Mouse (Mus musculus) erythroid progenitor cell, adult 5-6 weeks (primary cell): ENCODE results near the gene Edem3. TPM values are rescaled to one million over a fixed set of nuclear protein-coding genes. Genes with fewer than 3 reads are reported as not detected.
A peak's percentile ranks its signal among the peaks of the same experiment; 100 is the strongest.
"Not testable (repeated sequence)": the region's sequence is repeated elsewhere in the genome, so short reads cannot be mapped to it uniquely, and the experiment has no call there.

ENCODE experiments used
- ATAC-seq: replicated peaks from 2 replicates; pipeline ENCODE4 v1.8.0; 2016; ENCODE audit warnings: moderate number of reproducible peaks, mild to moderate bottlenecking, moderate TSS enrichment, inconsistent platforms; ENCODE audit not compliant: poor library complexity, low FRiP score, severe bottlenecking
- total RNA-seq, 2 experiments: library from RNA; stranded (forward) in 1 of 2; stranded (reverse) in 1 of 2; fragments of 150-400 nt in 1 of 2; fragments of 186-747, 209-891 nt in 1 of 2; gene quantifications; 2 replicates each; pipeline versions ENCODE4 v1.2.3 to v1.2.4; 2015 to 2017; ENCODE audit warnings: low replicate concordance in 2 of 2

The Edem3 gene
- total RNA-seq, 2 experiments from 2014 or later, result 15.5 to 22.6 TPM

GRCm38 (mm10) chr1:151741199-151741621, 14.0 kb upstream of the Edem3 start:
- peak; percentile 75 for ATAC-seq

GRCm38 (mm10) chr1:151749894-151750293, 5.3 kb upstream of the Edem3 start:
- not testable (repeated sequence) for ATAC-seq

- ATAC-seq, result no peak
Measured at GRCm38 (mm10) chr1:151752946-151753345, 2.2 kb upstream of the Edem3 start.

- ATAC-seq, result no peak
Measured at GRCm38 (mm10) chr1:151753374-151753929, 1.7 kb upstream of the Edem3 start.

GRCm38 (mm10) chr1:151754028-151754489, 1.1 kb upstream of the Edem3 start:
- no peak for ATAC-seq

GRCm38 (mm10) chr1:151755660-151756424, 671 bp downstream of the Edem3 start:
- peak; percentile 22 for ATAC-seq

GRCm38 (mm10) chr1:151756425-151756728, 1.2 kb downstream of the Edem3 start:
- ATAC-seq, result no peak

- no peak for ATAC-seq
Measured at GRCm38 (mm10) chr1:151758301-151758700, 3.1 kb downstream of the Edem3 start.

GRCm38 (mm10) chr1:151758991-151759390, 3.8 kb downstream of the Edem3 start:
- ATAC-seq, result no peak

GRCm38 (mm10) chr1:151764236-151764635, 9.1 kb downstream of the Edem3 start:
- no peak for ATAC-seq

- no peak for ATAC-seq
Measured at GRCm38 (mm10) chr1:151766166-151766565, 11.0 kb downstream of the Edem3 start.

GRCm38 (mm10) chr1:151766976-151767654, 11.9 kb downstream of the Edem3 start:
- ATAC-seq, result no peak

GRCm38 (mm10) chr1:151769200-151769913, 14.2 kb downstream of the Edem3 start:
- no peak for ATAC-seq

- 0 out of 2 replicates have a peak, but pooled peaks have one; percentile 9 for ATAC-seq
Measured at GRCm38 (mm10) chr1:151777616-151778015, 22.4 kb downstream of the Edem3 start.

GRCm38 (mm10) chr1:151778592-151778991, 23.4 kb downstream of the Edem3 start:
- 0 out of 2 replicates have a peak, but pooled peaks have one; percentile 42 for ATAC-seq

- ATAC-seq, result no peak
Measured at GRCm38 (mm10) chr1:151779306-151779705, 24.1 kb downstream of the Edem3 start.

GRCm38 (mm10) chr1:151781447-151781846, 26.3 kb downstream of the Edem3 start:
- ATAC-seq, result no peak

- ATAC-seq, result no peak
Measured at GRCm38 (mm10) chr1:151783403-151783802, 28.2 kb downstream of the Edem3 start.

GRCm38 (mm10) chr1:151786406-151786805, 31.2 kb downstream of the Edem3 start:
- 0 out of 2 replicates have a peak, but pooled peaks have one; percentile 42 for ATAC-seq

- no peak for ATAC-seq
Measured at GRCm38 (mm10) chr1:151789136-151789535, 34.0 kb downstream of the Edem3 start.
